Mouse (Mus musculus) embryonic stem cell, embryonic (primary cell): Measurements from ENCODE around the gene Zfp426.

Source experiments
- CTCF ChIA-PET, 4 experiments: fragments of 300-600 bp in 2 of 4; fragments of 350-600 bp in 2 of 4; sonication (Branson Sonifier 250); formaldehyde crosslinking; loops; one replicate each; lab custom pipeline; 2022; ENCODE audit warnings: inconsistent platforms in 2 of 4; lab: Charles Lee
- POLR2A ChIA-PET, 4 experiments: fragments of 300-600 bp in 2 of 4; fragments of 350-600 bp in 2 of 4; sonication (Branson Sonifier 250); formaldehyde crosslinking; loops; one replicate each; lab custom pipeline; 2022; ENCODE audit warnings: antibody characterized with exemption in 4 of 4, inconsistent platforms in 1 of 4; lab: Charles Lee

The Zfp426 gene

DNA sequence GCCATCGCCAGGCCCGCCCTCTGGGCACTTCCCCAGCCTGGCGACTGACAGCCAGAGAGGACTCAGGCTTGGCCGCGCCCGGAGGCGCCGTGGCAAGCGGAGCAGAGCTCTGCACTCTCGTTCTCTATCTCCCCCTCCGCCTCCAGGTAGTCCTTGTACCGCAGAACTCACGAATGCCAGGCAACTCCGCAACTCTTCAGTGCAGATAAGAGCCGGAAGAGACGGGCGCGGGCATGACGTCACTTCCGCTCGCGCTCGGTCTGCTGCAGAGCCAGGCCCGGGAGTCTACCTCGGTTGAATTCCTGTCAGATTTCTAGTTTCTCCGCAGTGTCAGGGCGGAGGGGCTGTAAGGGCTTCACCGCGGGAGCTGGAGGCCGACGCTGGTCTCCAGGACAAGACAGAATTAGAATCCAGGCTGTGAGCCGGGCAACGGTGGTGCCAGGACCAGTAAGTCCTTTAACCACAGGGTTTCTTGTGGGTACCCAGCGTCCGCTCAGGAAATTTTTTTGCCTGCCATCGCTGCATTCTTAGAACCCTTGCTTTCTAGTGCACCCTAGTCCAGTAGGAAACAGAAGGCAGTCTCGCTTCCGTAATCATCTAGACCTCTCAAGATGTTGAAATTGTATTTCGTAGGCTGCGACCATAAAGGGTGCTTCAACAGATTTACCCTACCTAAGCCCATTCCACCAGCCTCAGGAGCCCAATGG is at the start of gene Zfp426:
TSS of gene Zfp426 (minus strand) at position 220 of the 707 bp plus-strand sequence.
- CTCF ChIA-PET, result interaction anchor here in 1 of 4 experiments (0.6 kb wide), 1 partner anchor 41 kb away, joined by 3 read pairs; no protein-coding TSS in a partner anchor
- POLR2A ChIA-PET, result interaction anchor here in 3 of 4 experiments (0.6 to 3.3 kb wide), 17 partner anchors 8 to 189 kb away, joined by 3 to 24 read pairs (median 3); partner anchors contain the start of gene Ubl5 (in 1 of the 3)

- POLR2A ChIA-PET, result interaction anchor here in 2 of 4 experiments (0.6 to 2.2 kb wide), 5 partner anchors 8 to 106 kb away, joined by 3 to 7 read pairs (median 4); partner anchors contain the start of genes Ubl5 (in 2 of the 2) and Zfp266 (in 1 of the 2)
- CTCF ChIA-PET, result interaction anchor here in 1 of 4 experiments (0.7 kb wide), 1 partner anchor 16 kb away, joined by 3 read pairs; the partner anchor contains the start of gene Zfp266
Observed at GRCm38 (mm10) chr9:20536598-20536997, 44.1 kb upstream of the Zfp426 start.

GRCm38 (mm10) chr9:20534326-20534926 is 41.9 kb upstream of the Zfp426 start:
- ChIA-PET CTCF (no interaction called here), POLR2A (interaction anchor here in 1 of 4 experiments (0.9 kb wide), 1 partner anchor 10 kb away, joined by 3 read pairs; no protein-coding TSS in a partner anchor)

DNA sequence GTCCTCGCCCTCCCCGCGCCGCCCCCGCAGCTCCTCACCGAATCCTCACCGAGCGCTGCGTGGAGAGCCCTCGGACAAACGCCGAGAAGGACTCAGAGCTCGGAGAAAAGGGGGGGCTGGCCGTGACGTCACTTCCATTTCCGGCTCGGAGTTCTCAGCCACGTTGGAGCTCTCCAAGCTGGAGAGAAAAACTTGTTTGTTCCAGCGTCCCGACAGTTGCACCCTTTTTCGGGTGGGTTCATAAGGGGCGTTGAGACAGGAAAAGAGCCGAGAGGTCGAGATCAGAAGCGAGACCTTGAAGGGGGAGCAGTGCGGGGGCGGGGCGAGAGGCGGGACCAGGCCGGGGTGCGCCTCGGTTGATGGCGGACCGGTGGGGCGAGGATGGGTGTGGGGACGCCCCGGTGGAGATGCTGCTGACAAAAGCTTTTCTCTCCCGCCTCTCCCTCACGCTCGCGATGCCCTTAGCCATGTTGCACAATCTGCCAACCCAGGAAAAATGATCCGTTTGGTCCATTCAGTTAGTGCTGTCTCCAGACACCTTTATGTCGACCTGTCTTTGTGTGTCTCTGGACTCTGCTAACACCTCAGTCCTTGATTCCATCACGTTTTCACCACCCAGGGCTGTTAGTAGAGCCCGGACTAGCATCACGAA is 28.9 kb upstream of the Zfp426 start, which contains the start of gene Zfp266:
TSS of gene Zfp266 (minus strand) at position 112 of the 652 bp plus-strand sequence.
- POLR2A ChIA-PET, result interaction anchor here (0.7 to 3.4 kb wide), 38 partner anchors 10 to 570 kb away, joined by 3 to 39 read pairs (median 5); partner anchors contain the start of genes Ubl5 (in 3 of the 4), Fbxl12 (in 2 of the 4), Pin1 (in 2 of the 4) and Zfp846 (in 2 of the 4)
- CTCF ChIA-PET, result interaction anchor here in 3 of 4 experiments (0.6 to 1.5 kb wide), 7 partner anchors 11 to 310 kb away, joined by 3 to 4 read pairs (median 3); partner anchors contain the start of gene Ubl5 (in 1 of the 3)

- CTCF ChIA-PET, result interaction anchor here in 3 of 4 experiments (0.7 to 1.5 kb wide), 4 partner anchors 11 to 311 kb away, joined by 3 read pairs; partner anchors contain the start of gene Ubl5 (in 1 of the 3)
Observed at GRCm38 (mm10) chr9:20520531-20521210, 28.1 kb upstream of the Zfp426 start.

GRCm38 (mm10) chr9:20519949-20520348 is 27.4 kb upstream of the Zfp426 start:
- CTCF ChIA-PET, result interaction anchor here in 2 of 4 experiments (0.7 to 1.5 kb wide), 2 partner anchors 10 to 392 kb away, joined by 3 read pairs; no protein-coding TSS in a partner anchor
- POLR2A ChIA-PET, result interaction anchor here in 2 of 4 experiments (0.7 to 3.4 kb wide), 21 partner anchors 9 to 132 kb away, joined by 3 to 22 read pairs (median 5); partner anchors contain the start of genes Pin1 (in 2 of the 2), Fbxl12 (in 1 of the 2), Ubl5 (in 1 of the 2) and Zfp426 (in 1 of the 2)

More at GRCm38 (mm10) chr9:20520531-20521210, 28.1 kb upstream of the Zfp426 start:
- POLR2A ChIA-PET, result interaction anchor here (0.7 to 3.4 kb wide), 45 partner anchors 9 to 571 kb away, joined by 3 to 39 read pairs (median 5); partner anchors contain the start of genes Ubl5 (in 3 of the 4), Fbxl12 (in 2 of the 4), Pin1 (in 2 of the 4) and Zfp846 (in 2 of the 4)

DNA sequence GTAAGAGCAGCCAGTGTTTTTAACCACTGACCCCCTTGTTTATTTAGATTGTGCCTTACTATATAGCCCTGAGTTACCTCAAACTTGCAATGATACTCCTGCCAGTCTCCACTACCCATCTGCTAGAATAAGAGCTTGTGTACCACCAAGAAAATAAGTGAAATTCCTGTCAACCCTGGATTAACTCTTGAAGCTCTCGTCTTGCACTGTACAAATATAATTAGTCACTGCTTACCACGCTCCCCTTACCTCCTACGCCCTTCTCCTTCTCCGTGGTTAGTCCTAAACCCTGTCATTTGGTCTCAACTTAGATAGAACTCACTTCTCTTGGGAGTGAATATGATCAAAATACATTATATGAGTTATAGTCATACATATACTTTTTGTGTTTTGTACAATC is 26.2 kb upstream of the Zfp426 start:
- ChIA-PET POLR2A (interaction anchor here in 2 of 4 experiments (1.1 to 3.4 kb wide), 7 partner anchors 9 to 133 kb away, joined by 3 to 22 read pairs (median 4); partner anchors contain the start of genes Pin1 (in 1 of the 2) and Zfp426 (in 1 of the 2)), CTCF (no interaction called here)

DNA sequence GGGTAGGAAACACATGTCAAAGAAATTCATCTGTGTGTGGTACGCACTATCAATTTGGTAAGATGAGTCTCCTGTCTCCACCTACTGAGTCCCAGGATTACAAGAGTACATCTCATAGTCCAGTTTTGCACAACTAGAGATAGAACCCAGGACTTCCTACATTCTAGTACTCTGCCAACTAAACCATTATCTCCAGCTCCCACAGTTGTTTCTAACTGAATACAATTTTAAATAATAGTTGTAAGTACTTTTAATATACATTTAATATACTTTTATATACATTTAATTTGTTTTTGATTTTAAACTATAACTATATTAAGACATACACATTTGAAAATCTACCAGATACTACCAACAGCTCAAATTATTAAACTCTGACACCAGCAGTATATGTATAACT is 25.2 kb upstream of the Zfp426 start:
- CTCF ChIA-PET, result interaction anchor here in 1 of 4 experiments (0.8 kb wide), 1 partner anchor 269 kb away, joined by 3 read pairs; no protein-coding TSS in a partner anchor
- POLR2A ChIA-PET, result interaction anchor here in 2 of 4 experiments (1.3 to 2.2 kb wide), 2 partner anchors 13 to 125 kb away, joined by 5 to 13 read pairs; partner anchors contain the start of gene Ubl5 (in 1 of the 2)

- ChIA-PET POLR2A (interaction anchor here in 2 of 4 experiments (1.0 to 1.7 kb wide), 6 partner anchors 9 to 129 kb away, joined by 3 to 6 read pairs (median 4); partner anchors contain the start of genes Ubl5 (in 1 of the 2) and Zfp426 (in 1 of the 2)), CTCF (interaction anchor here in 1 of 4 experiments (1.4 kb wide), 1 partner anchor 67 kb away, joined by 3 read pairs; the partner anchor contains the start of gene Zfp846)
Observed at GRCm38 (mm10) chr9:20514016-20514415, 21.5 kb upstream of the Zfp426 start.

DNA sequence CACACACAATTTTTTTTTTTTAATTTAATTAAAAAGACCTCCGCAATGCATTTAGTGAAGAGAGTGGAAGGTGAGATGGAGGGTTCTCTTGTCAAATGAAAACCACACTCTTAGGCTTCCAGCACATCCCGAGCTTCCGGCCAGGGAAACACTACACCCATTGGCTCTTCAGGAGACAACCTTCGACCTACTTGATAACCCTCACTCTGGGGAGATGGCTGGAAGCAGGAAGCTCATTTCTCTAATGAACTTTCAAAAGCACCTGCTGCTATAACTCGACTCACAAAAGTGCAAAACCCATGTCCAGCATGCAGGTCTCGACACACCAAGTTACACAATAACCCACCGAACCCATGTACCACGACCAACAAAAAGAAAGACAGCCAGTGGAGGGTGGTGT is 20.2 kb upstream of the Zfp426 start:
- POLR2A ChIA-PET, result interaction anchor here in 1 of 4 experiments (1.1 to 1.6 kb wide), 3 partner anchors 9 to 32 kb away, joined by 3 to 7 read pairs (median 5); partner anchors contain the start of gene Zfp426
- CTCF ChIA-PET, result no interaction called here

DNA sequence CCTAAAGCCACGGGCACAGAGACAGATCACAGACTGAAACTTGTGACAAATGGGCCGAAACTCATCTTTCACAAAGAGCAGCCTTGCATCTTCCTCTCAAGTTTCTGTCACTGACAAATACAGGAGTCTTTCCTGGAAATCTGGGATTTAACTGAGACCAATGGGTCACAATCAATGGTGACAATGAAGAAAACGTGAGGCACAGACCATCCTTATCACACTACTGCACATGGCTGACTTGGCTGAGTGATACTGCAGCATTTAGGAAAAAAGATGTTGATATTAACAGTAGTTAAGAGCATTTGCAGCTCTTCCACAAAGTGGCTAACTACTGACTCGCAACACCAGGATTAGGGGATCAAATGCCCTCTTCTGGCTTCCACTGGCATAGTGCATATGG is 19.1 kb upstream of the Zfp426 start:
- ChIA-PET CTCF (no interaction called here), POLR2A (interaction anchor here in 1 of 4 experiments (0.6 to 1.6 kb wide), 4 partner anchors 8 to 287 kb away, joined by 3 to 7 read pairs (median 6); partner anchors contain the start of gene Zfp426)

DNA sequence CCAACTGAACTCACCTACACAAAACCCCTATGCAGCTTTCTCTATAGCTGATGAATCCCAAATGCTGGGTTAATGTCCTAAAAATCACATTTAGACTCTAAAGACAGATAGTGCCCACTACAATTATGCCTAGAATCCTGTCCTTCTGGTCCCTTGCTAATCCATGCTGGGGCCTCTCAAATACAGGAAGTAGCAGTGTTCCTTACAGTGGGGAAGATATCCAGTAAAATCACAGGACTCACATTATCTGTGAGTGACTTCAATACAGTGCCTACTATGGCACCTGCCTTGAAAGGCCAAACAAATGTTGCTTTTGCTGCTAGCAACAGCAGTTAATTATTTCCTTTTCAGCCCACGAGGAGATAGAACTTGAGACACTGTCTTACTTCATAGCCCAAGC is 17.8 kb upstream of the Zfp426 start:
- ChIA-PET CTCF (interaction anchor here in 1 of 4 experiments (0.5 to 1.5 kb wide), 2 partner anchors 10 to 196 kb away, joined by 3 read pairs; partner anchors contain the start of gene Zfp266), POLR2A (interaction anchor here in 2 of 4 experiments (0.6 to 1.9 kb wide), 12 partner anchors 9 to 217 kb away, joined by 3 to 10 read pairs (median 4); partner anchors contain the start of genes Ubl5 (in 1 of the 2), Zfp266 (in 1 of the 2) and Zfp426 (in 1 of the 2))

DNA sequence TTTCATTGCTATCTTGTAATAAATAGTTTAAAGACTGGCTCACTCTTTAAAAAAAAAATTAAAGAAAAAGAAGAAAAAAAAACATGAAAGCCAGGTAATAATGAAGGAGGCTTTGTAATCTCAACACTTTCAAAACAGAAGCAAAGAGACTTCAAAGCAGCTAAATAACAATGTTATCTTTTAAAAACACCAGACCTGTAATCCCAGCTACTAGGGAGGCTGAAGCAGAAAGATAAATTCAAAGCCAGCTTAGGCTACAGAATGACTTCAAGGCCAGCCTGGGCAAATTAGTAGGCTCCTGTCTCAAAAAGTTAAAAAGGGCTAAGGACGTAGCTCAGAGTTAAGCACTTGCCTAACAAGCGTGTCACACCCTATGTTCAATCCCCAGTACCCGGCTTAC is 17.1 kb upstream of the Zfp426 start:
- ChIA-PET CTCF (interaction anchor here in 1 of 4 experiments (1.5 kb wide), 1 partner anchor 11 kb away, joined by 3 read pairs; the partner anchor contains the start of gene Zfp266), POLR2A (interaction anchor here in 2 of 4 experiments (0.6 to 1.9 kb wide), 12 partner anchors 8 to 157 kb away, joined by 3 to 10 read pairs (median 4); partner anchors contain the start of genes Zfp266 (in 2 of the 2), Ubl5 (in 1 of the 2) and Zfp426 (in 1 of the 2))

GRCm38 (mm10) chr9:20504801-20505200 is 12.3 kb upstream of the Zfp426 start:
- POLR2A ChIA-PET, result interaction anchor here in 2 of 4 experiments (1.1 to 4.4 kb wide), 11 partner anchors 8 to 138 kb away, joined by 4 to 24 read pairs (median 6); partner anchors contain the start of genes Zfp266 (in 2 of the 2), Ubl5 (in 1 of the 2) and Zfp426 (in 1 of the 2)
- CTCF ChIA-PET, result interaction anchor here in 1 of 4 experiments (1.7 kb wide), 1 partner anchor 157 kb away, joined by 4 read pairs; no protein-coding TSS in a partner anchor

GRCm38 (mm10) chr9:20493281-20493680 is 735 bp upstream of the Zfp426 start:
- ChIA-PET POLR2A (interaction anchor here in 3 of 4 experiments (0.5 to 3.3 kb wide), 17 partner anchors 9 to 189 kb away, joined by 3 to 24 read pairs (median 3); partner anchors contain the start of gene Ubl5 (in 2 of the 3)), CTCF (no interaction called here)
